11 mouse cellular contexts compared by ENCODE assay signal in the genomic region with DNA sequence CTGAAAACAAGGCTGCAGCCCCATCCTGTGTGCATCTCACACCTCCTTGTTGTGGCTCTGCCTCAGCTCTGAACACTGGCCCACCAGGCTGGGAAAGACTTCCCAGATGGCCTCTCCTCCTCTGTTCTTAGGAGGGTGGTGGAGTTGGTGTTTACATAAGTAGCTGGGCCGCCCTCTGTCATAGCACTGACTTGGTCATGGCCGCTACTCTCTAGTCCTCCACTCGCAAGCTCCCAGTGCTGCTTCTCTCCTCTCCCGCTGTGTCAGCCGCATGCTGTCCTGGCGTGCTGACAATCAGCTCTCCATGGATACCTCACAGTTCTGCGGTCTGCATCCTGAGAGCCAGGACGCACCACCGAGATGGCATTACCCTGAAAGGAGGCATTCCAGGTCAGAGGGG. TPM values are rescaled to one million over a fixed set of nuclear protein-coding genes. Genes with fewer than 3 reads are reported as not detected.
DNase-seq lines count a peak whose midpoint lies in the region; ATAC-seq lines count a peak whose summit lies in the region.
"Had no signal": no experiment of that assay in that cellular context is flagged by ENCODE, and none has a peak within 500 bp of the region (broad histone marks: within the 10 kb centered on the region; RNA-seq: fewer than 3 reads in every experiment).

No protein-coding gene starts in this region.

- ATAC-seq in hindbrain, embryonic 11.5 days (ENCODE audit: low FRiP score): no peak
- peak; percentile 26; the same call in 1 of the 2 replicates for ATAC-seq in midbrain, embryonic 16.5 days
- no peak for ATAC-seq in midbrain, embryonic 13.5 days
- ATAC-seq in erythroblast, adult 5-6 weeks (replicated peaks; ENCODE audit: low FRiP score, poor library complexity, severe bottlenecking): no peak

- H3K4me1 ChIP-seq in hindbrain, embryonic 10.5 days (replicated peaks): peaks cover 25% of the 10 kb centered on the region
- H3K4me1 ChIP-seq in hindbrain, embryonic 11.5 days (replicated peaks; ENCODE audit: control insufficient read depth, insufficient read depth, low read length): no peaks in the 10 kb centered on the region
- H3K4me1 ChIP-seq in midbrain, embryonic 16.5 days (ENCODE audit: control insufficient read depth, insufficient read depth, low read length): 0 out of 2 replicates have a peak, but pooled peaks cover 3% of the 10 kb centered on the region
- peaks cover 19% of the 10 kb centered on the region for H3K4me1 ChIP-seq in midbrain, embryonic 13.5 days (replicated peaks)
- H3K4me1 ChIP-seq in embryonic facial prominence, embryonic 10.5 days: peaks cover 40% of the 10 kb centered on the region
- peaks cover 33% of the 10 kb centered on the region for H3K4me1 ChIP-seq in limb, embryonic 10.5 days

- H3K4me3 ChIP-seq in hindbrain, embryonic 10.5 days: no peak overlapping the region
- no peak overlapping the region for H3K4me3 ChIP-seq in hindbrain, embryonic 11.5 days (ENCODE audit: low read depth, low read length)
- H3K4me3 ChIP-seq in midbrain, embryonic 16.5 days (ENCODE audit: low read depth, low read length): no peak overlapping the region
- no peak overlapping the region for H3K4me3 ChIP-seq in midbrain, embryonic 13.5 days (replicated peaks)
- H3K4me3 ChIP-seq in embryonic facial prominence, embryonic 10.5 days: no peak overlapping the region
- no peak overlapping the region for H3K4me3 ChIP-seq in limb, embryonic 10.5 days
- H3K4me3 ChIP-seq: liver, embryonic 13.5 days; midbrain, embryonic 12.5 days had no signal

- H3K4me2 ChIP-seq in hindbrain, embryonic 11.5 days (replicated peaks; ENCODE audit: low read depth, low read length): no peak overlapping the region
- no peak overlapping the region for H3K4me2 ChIP-seq in midbrain, embryonic 16.5 days (ENCODE audit: low read length)
- no peak overlapping the region for H3K4me2 ChIP-seq in midbrain, embryonic 13.5 days (replicated peaks)
- H3K4me2 ChIP-seq: liver, embryonic 13.5 days; midbrain, embryonic 12.5 days had no signal

- H3K9me3 ChIP-seq in hindbrain, embryonic 10.5 days: no peaks in the 10 kb centered on the region
- no peaks in the 10 kb centered on the region for H3K9me3 ChIP-seq in hindbrain, embryonic 11.5 days (ENCODE audit: control insufficient read depth, low read length)
- H3K9me3 ChIP-seq in midbrain, embryonic 16.5 days (replicated peaks; ENCODE audit: control insufficient read depth, low read length, poor library complexity, severe bottlenecking): peaks cover 1% of the 10 kb centered on the region; the same call in 1 of the 2 replicates
- H3K9me3 ChIP-seq in midbrain, embryonic 13.5 days: no peaks in the 10 kb centered on the region
- peaks cover 1% of the 10 kb centered on the region; the same call in 1 of the 2 replicates for H3K9me3 ChIP-seq in embryonic facial prominence, embryonic 10.5 days
- no peaks in the 10 kb centered on the region for H3K9me3 ChIP-seq in limb, embryonic 10.5 days (replicated peaks)
- H3K9me3 ChIP-seq: liver, embryonic 13.5 days; midbrain, embryonic 12.5 days had no signal

- DNase-seq in hindbrain, embryonic 10.5 days (ENCODE audit: low spot score): no peak
- DNase-seq in hindbrain, embryonic 11.5 days (ENCODE audit: low spot score): no peak
- no peak for DNase-seq in embryonic facial prominence, embryonic 10.5 days (ENCODE audit: low spot score)
- DNase-seq in limb, embryonic 10.5 days (ENCODE audit: low spot score): no peak
- no peak for DNase-seq in liver
- DNase-seq: adrenal gland, postnatal 25 days; liver, embryonic 13.5 days had no signal

- peak overlapping the region; percentile 13; the same call in 1 of the 2 replicates for H3K27ac ChIP-seq in hindbrain, embryonic 10.5 days
- H3K27ac ChIP-seq in hindbrain, embryonic 11.5 days (ENCODE audit: low read depth, low read length): no peak overlapping the region
- H3K27ac ChIP-seq in midbrain, embryonic 16.5 days (ENCODE audit: low read length): no peak overlapping the region
- H3K27ac ChIP-seq in midbrain, embryonic 13.5 days: no peak overlapping the region
- 0 out of 2 replicates have a peak overlapping the region, but pooled peaks have one; percentile 30 for H3K27ac ChIP-seq in embryonic facial prominence, embryonic 10.5 days (replicated peaks)
- H3K27ac ChIP-seq in limb, embryonic 10.5 days: peak overlapping the region; percentile 53; the same call in 1 of the 2 replicates
- H3K27ac ChIP-seq: liver, embryonic 13.5 days; midbrain, embryonic 12.5 days had no signal

- H3K27me3 ChIP-seq in hindbrain, embryonic 10.5 days (ENCODE audit: insufficient read depth, poor library complexity, severe bottlenecking): no peaks in the 10 kb centered on the region
- H3K27me3 ChIP-seq in hindbrain, embryonic 11.5 days (ENCODE audit: control insufficient read depth, insufficient read depth, low read length): no peaks in the 10 kb centered on the region
- H3K27me3 ChIP-seq in midbrain, embryonic 16.5 days (ENCODE audit: control insufficient read depth, insufficient read depth, low read depth, low read length): no peaks in the 10 kb centered on the region
- no peaks in the 10 kb centered on the region for H3K27me3 ChIP-seq in midbrain, embryonic 13.5 days
- H3K27me3 ChIP-seq in embryonic facial prominence, embryonic 10.5 days (replicated peaks; ENCODE audit: low read depth, poor library complexity, severe bottlenecking): no peaks in the 10 kb centered on the region
- H3K27me3 ChIP-seq in limb, embryonic 10.5 days (ENCODE audit: low read depth, poor library complexity, severe bottlenecking): no peaks in the 10 kb centered on the region
- H3K27me3 ChIP-seq: liver, embryonic 13.5 days; midbrain, embryonic 12.5 days had no signal

- no peak overlapping the region for H3K9ac ChIP-seq in hindbrain, embryonic 11.5 days (ENCODE audit: low read depth, low read length)
- no peak overlapping the region for H3K9ac ChIP-seq in midbrain, embryonic 16.5 days (ENCODE audit: low read depth, low read length)
- H3K9ac ChIP-seq in midbrain, embryonic 13.5 days (replicated peaks): no peak overlapping the region
- H3K9ac ChIP-seq: liver, embryonic 13.5 days; midbrain, embryonic 12.5 days had no signal

- H3K36me3 ChIP-seq in hindbrain, embryonic 10.5 days: peaks cover 3% of the 10 kb centered on the region; the same call in 1 of the 2 replicates
- no peaks in the 10 kb centered on the region for H3K36me3 ChIP-seq in hindbrain, embryonic 11.5 days (ENCODE audit: control insufficient read depth, insufficient read depth, low read length)
- H3K36me3 ChIP-seq in midbrain, embryonic 16.5 days (ENCODE audit: control insufficient read depth, insufficient read depth, low read length): no peaks in the 10 kb centered on the region
- no peaks in the 10 kb centered on the region; the same call in 1 of the 2 replicates for H3K36me3 ChIP-seq in midbrain, embryonic 13.5 days
- H3K36me3 ChIP-seq in embryonic facial prominence, embryonic 10.5 days (replicated peaks): peaks cover 7% of the 10 kb centered on the region
- peaks cover 2% of the 10 kb centered on the region for H3K36me3 ChIP-seq in limb, embryonic 10.5 days
- H3K36me3 ChIP-seq: midbrain, embryonic 12.5 days had no signal

- WGBS in hindbrain, embryonic 10.5 days: 52% methylated on average over 9 of the region's 9 CpGs
- WGBS in hindbrain, embryonic 11.5 days: 50% methylated on average over 9 of the region's 9 CpGs
- WGBS in midbrain, embryonic 16.5 days: 58% methylated on average over 9 of the region's 9 CpGs
- WGBS in midbrain, embryonic 13.5 days: 60% methylated on average over 9 of the region's 9 CpGs
- 75% methylated on average over 9 of the region's 9 CpGs for WGBS in embryonic facial prominence, embryonic 10.5 days
- WGBS in limb, embryonic 10.5 days: 57% methylated on average over 9 of the region's 9 CpGs

RNA-seq across cellular contexts. Expression of gene Dap, which starts 22.9 kb away (rescaled TPM):
- polyA plus RNA-seq in hindbrain, embryonic 10.5 days (2016; fragmentation: Nextera tagmentation; extraction: Ambion mirVana): 38.3 and 41.9 TPM in 2 replicates
- 39.7 and 50.9 TPM in 2 replicates for polyA plus RNA-seq in hindbrain, embryonic 11.5 days (2014; fragmentation: Nextera tagmentation; extraction: Ambion mirVana)
- polyA plus RNA-seq in midbrain, embryonic 16.5 days (2015; fragmentation: Nextera tagmentation; extraction: Ambion mirVana): 21.5 and 21.9 TPM in 2 replicates
- polyA plus RNA-seq in midbrain, embryonic 13.5 days (2015; fragmentation: Nextera tagmentation; extraction: Ambion mirVana): 30.6 and 31.1 TPM in 2 replicates
- polyA plus RNA-seq in embryonic facial prominence, embryonic 10.5 days (2016; fragmentation: Nextera tagmentation; extraction: Ambion mirVana): 45.7 and 46.6 TPM in 2 replicates
- polyA plus RNA-seq in limb, embryonic 10.5 days (2016; fragmentation: Nextera tagmentation; extraction: Ambion mirVana): 34.6 and 42.8 TPM in 2 replicates
- total RNA-seq in erythroblast, adult 5-6 weeks (2015; ENCODE audit: low replicate concordance): 24.0 and 34.2 TPM in 2 replicates
- 11.8 and 15.6 TPM in 2 replicates for total RNA-seq in erythroblast, adult 5-6 weeks (2017; ENCODE audit: low replicate concordance)

Comparison
In these comparisons a context has a peak if more than half of its experiments do, and no peak if none do; other contexts are left out.
1. H3K27ac ChIP-seq: peak in hindbrain, embryonic 10.5 days (single experiment), embryonic facial prominence, embryonic 10.5 days (single experiment) and limb, embryonic 10.5 days (single experiment); none in hindbrain, embryonic 11.5 days (single experiment), midbrain, embryonic 16.5 days (single experiment) and midbrain, embryonic 13.5 days (single experiment).